Mouse (Mus musculus): Measurements from ENCODE around the gene Tcp11l2. TPM values are rescaled to one million over a fixed set of nuclear protein-coding genes. Genes with fewer than 3 reads are reported as not detected.

Tcp11l2 gene
- polyA plus RNA-seq, 1 experiment from 2014 or later = 21.6 TPM

DNA sequence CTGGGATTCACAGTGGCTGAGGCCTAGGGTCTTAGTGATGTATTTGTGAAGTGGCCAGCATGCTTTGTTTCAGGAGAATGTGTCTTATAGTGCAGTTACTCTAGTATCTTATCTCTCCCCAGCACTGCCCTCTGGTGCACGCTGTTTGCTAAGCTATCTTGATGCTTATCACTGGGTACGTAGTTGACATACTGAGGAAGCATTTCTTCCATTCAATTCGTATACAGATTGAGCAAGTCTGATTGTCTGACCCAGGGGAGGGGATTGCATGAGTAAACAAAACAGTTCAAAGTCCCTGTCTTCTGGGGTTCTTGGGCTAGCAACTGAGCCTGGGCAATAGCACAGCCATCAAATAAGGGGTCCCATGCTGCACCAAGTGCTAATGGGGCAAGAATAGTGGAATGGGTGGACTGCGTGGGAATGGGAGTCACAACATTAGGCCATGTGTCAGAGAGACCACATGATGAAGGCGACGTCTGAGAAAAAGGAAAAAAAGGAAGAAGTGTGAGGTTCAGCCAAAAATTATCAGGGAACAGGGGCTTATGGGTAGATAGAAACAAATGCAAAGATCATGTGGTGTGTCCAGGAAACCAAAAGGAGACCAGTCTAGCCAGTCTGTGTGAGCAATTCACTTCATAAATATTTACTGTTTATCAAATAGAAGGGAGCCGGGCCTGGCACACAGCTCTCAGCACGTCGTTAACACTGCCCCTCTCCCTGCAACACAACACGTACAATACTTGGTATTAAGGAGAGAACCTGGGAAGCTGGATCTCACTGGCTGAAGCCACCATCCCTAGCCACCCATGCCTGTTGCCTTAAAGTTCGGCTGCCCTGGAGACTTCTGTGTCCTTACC lies 33.4 kb upstream of the Tcp11l2 start:
- Histone ChIP-seq H3K27ac (no peak overlapping the region), H3K4me1 (peaks cover 18% of the 10 kb centered on the region), H3K4me2 (replicated peaks) (no peak overlapping the region), H3K9ac (no peak overlapping the region), H3K4me3 (no peak overlapping the region), H3K9me3 (no peaks in the 10 kb centered on the region), H3K27me3 (no peaks in the 10 kb centered on the region), H3K36me3 (no peaks in the 10 kb centered on the region)
- 67% methylated on average over 11 of the region's 11 CpGs for WGBS
- no peak for ATAC-seq (ENCODE audit: low FRiP score, low read depth)

DNA sequence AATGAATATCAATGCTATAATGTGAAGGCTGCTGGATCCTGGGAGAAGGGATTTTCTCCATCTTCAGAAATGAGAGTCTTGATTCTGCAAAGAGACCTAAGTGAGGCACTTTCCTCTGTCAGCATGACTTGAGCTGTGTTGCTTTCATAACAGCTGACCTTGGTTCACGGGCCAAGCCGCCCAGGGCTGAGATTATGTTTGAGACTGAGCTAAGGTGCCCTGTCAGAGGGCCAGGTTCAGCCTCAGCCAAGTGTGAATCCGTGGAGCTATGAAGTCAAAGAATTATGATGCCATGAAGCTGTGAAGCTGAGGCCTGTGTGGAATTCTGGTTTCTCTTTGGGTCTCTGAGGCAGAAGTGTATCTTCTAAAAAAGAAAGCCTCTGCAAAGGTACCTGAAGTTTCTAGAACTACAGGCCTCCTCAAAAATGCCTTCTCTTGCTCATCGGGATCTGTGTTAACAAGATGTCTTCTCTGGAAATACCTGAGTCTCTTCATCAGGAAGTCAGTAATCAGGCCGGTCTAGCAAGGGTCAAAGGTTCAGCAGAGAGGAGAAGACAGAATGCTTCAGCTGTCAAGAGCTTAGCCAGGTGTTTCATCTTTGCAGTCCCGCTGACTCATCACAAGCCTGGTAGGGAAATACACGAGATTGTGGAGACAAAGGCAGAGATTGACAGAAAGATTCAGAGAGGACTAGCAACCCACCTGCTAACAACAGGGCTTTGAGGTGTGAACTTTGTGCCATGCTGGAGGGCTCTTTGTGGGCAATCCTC lies 31.4 kb upstream of the Tcp11l2 start:
- no peak overlapping the region for H3K9ac ChIP-seq
- H3K27ac ChIP-seq = no peak overlapping the region
- no peak overlapping the region for H3K4me3 ChIP-seq
- H3K4me2 ChIP-seq (replicated peaks) = no peak overlapping the region
- peaks cover 18% of the 10 kb centered on the region for H3K4me1 ChIP-seq
- H3K9me3 ChIP-seq = no peaks in the 10 kb centered on the region
- WGBS = 58% methylated on average over 7 of the region's 7 CpGs
- no peaks in the 10 kb centered on the region for H3K36me3 ChIP-seq
- H3K27me3 ChIP-seq = no peaks in the 10 kb centered on the region
- no peak for ATAC-seq (ENCODE audit: low FRiP score, low read depth)

GRCm38 (mm10) chr10:84549146-84549919 lies 27.1 kb upstream of the Tcp11l2 start:
- WGBS = 82% methylated on average over 17 of the region's 17 CpGs
- Histone ChIP-seq H3K4me3 (no peak overlapping the region), H3K9ac (no peak overlapping the region), H3K4me1 (peaks cover 6% of the 10 kb centered on the region), H3K27ac (no peak overlapping the region), H3K36me3 (no peaks in the 10 kb centered on the region), H3K4me2 (replicated peaks) (no peak overlapping the region), H3K9me3 (no peaks in the 10 kb centered on the region), H3K27me3 (no peaks in the 10 kb centered on the region)
- ATAC-seq (ENCODE audit: low FRiP score, low read depth) = no peak

DNA sequence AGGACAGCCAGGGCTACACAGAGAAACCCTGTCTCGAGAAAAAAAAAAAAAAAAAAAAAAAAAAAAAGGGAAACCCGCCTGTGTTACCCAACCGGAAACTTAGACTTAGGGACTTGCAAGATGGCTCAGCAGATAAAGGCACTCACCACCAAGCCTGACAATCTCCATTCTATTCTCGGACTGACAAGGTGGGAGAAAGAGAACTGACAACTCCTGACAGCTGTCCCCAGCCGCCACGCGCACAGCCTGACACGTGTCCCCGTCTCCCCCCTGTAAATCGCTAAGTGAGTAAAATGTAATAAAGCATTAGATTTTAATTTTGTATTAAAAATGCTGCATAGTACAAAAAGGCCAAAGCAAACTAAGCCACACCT lies 26.5 kb upstream of the Tcp11l2 start:
- no peaks in the 10 kb centered on the region for H3K27me3 ChIP-seq
- WGBS = 84% methylated on average over 10 of the region's 10 CpGs
- no peaks in the 10 kb centered on the region for H3K36me3 ChIP-seq
- H3K4me3 ChIP-seq = no peak overlapping the region
- no peak overlapping the region for H3K27ac ChIP-seq
- no peaks in the 10 kb centered on the region for H3K9me3 ChIP-seq
- no peak overlapping the region for H3K9ac ChIP-seq
- ATAC-seq (ENCODE audit: low FRiP score, low read depth) = no peak
- no peak overlapping the region for H3K4me2 ChIP-seq (replicated peaks)
- H3K4me1 ChIP-seq = peaks cover 2% of the 10 kb centered on the region; the same call in 1 of the 2 replicates

DNA sequence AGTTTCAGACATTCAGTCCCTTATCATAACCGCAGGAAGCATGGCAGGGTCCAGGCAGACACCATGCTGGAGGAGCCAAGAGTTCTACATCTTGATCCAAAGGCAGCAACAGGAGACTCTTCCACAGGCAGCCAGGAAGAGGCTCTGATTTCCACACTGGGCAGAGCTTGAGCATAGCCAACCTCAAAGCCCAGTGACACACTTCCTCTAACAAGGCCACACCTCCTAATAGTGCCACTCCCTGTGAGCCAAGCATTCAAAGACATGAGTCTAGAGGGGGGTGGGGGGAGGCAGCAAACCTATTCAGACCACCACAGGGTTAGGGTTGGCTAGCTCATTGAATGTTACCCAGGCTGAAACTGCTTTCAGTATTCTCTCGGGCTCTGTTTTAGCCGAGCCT lies 24.6 kb upstream of the Tcp11l2 start:
- H3K4me2 ChIP-seq (replicated peaks) = no peak overlapping the region
- no peak overlapping the region for H3K27ac ChIP-seq
- ATAC-seq (ENCODE audit: low FRiP score, low read depth) = no peak
- H3K9ac ChIP-seq = no peak overlapping the region
- no peaks in the 10 kb centered on the region for H3K9me3 ChIP-seq
- no peaks in the 10 kb centered on the region for H3K27me3 ChIP-seq
- H3K36me3 ChIP-seq = no peaks in the 10 kb centered on the region
- no peaks in the 10 kb centered on the region for H3K4me1 ChIP-seq
- WGBS = 93% methylated on average over 3 of the region's 3 CpGs
- no peak overlapping the region for H3K4me3 ChIP-seq

DNA sequence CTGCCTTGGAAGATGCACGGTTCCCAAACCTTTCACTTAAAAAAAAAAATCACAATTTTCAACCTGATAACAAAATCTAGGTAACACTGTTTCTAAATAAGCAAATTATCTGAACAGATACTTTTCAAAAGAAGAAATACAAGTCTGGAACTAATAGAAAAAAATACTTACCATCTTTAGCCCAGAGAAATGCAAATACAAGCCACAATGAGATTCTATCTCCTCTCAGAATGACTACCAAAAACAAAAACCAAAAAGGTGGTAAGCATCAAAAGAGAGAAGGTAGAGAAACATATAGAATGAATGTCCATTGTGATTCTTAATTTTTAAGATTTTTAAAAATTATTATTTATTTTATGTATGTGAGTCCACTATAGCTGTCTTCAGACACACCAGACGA lies 23.9 kb upstream of the Tcp11l2 start:
- H3K4me2 ChIP-seq (replicated peaks) = no peak overlapping the region
- no peak overlapping the region for H3K27ac ChIP-seq
- H3K9ac ChIP-seq = no peak overlapping the region
- no peak for ATAC-seq (ENCODE audit: low FRiP score, low read depth)
- no peaks in the 10 kb centered on the region for H3K27me3 ChIP-seq
- H3K4me3 ChIP-seq = no peak overlapping the region
- no peaks in the 10 kb centered on the region for H3K9me3 ChIP-seq
- WGBS = 85% methylated on average over 2 of the region's 2 CpGs
- no peaks in the 10 kb centered on the region for H3K4me1 ChIP-seq
- H3K36me3 ChIP-seq = no peaks in the 10 kb centered on the region

DNA sequence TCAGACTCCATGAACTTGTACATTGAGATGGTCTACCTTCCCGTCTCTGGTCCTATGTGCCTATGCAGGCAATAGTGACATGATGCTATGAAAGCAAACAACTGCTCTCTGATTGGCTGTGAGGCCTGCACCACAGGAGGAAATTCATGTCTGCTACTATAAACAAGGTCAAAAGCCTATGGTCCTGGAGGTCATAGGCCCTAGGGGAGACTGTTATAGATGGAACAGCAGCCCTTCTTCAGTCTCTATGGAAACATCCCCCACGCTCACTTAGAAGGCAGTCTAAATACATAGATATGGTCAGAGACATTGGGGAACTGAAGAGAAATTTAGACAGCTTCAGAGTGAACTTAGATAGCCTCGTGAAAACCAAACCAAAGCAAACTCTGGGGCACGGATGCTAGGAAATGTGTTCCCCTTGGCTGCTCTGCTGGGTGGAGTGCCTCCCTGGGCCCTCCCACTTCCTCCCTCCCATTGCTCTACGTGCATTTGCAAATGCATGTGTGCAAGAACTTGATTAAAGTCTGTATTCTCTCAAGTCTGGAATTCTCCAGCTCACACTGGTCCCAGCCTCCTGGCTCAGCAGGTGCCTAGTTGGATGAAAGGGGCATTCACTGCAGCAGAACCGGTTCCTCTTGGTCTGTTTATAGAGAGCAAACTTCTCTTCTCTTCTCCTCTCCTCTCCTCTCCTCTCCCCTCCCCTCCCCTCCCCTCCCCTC lies 22.0 kb upstream of the Tcp11l2 start:
- no peak overlapping the region for H3K9ac ChIP-seq
- H3K9me3 ChIP-seq = peaks cover 9% of the 10 kb centered on the region
- no peak overlapping the region for H3K27ac ChIP-seq
- H3K27me3 ChIP-seq = no peaks in the 10 kb centered on the region
- no peaks in the 10 kb centered on the region for H3K4me1 ChIP-seq
- H3K4me2 ChIP-seq (replicated peaks) = no peak overlapping the region
- ATAC-seq (ENCODE audit: low FRiP score, low read depth) = no peak
- H3K36me3 ChIP-seq = no peaks in the 10 kb centered on the region
- no peak overlapping the region for H3K4me3 ChIP-seq
- 44% methylated on average over 6 of the region's 6 CpGs for WGBS

DNA sequence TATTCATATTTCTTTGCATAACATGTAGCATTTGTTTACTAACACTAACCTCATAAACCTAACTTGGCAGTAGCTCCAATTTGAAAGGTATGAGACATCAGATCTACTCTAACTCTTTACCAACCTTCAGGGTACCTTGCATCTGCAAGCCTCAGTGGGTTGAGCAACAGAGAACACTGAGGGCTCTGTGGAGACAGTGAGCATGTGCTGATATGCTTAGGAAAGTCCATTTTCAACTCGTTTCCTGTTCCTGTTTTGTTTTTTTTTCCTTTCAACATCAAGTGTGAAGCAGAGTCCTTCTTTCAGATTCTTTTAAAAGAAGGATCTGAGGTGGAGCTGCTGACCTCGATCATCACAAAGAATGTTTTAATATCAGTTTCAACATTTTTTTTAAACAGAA lies 20.3 kb upstream of the Tcp11l2 start:
- Histone ChIP-seq H3K4me3 (no peak overlapping the region), H3K4me2 (replicated peaks) (no peak overlapping the region), H3K27ac (no peak overlapping the region), H3K9me3 (peaks cover 9% of the 10 kb centered on the region), H3K36me3 (no peaks in the 10 kb centered on the region), H3K4me1 (no peaks in the 10 kb centered on the region), H3K9ac (no peak overlapping the region), H3K27me3 (0 out of 2 replicates have a peak, but pooled peaks cover 2% of the 10 kb centered on the region)
- ATAC-seq (ENCODE audit: low FRiP score, low read depth) = no peak
- WGBS = 69% methylated on average over 2 of the region's 2 CpGs

- Histone ChIP-seq H3K4me3 (no peak overlapping the region), H3K4me1 (peaks cover 12% of the 10 kb centered on the region), H3K9ac (no peak overlapping the region), H3K27me3 (0 out of 2 replicates have a peak, but pooled peaks cover 2% of the 10 kb centered on the region), H3K27ac (no peak overlapping the region), H3K9me3 (peaks cover 9% of the 10 kb centered on the region), H3K4me2 (replicated peaks) (no peak overlapping the region), H3K36me3 (no peaks in the 10 kb centered on the region)
- 91% methylated on average over 1 of the region's 1 CpGs for WGBS
- no peak for ATAC-seq (ENCODE audit: low FRiP score, low read depth)
Observed at GRCm38 (mm10) chr10:84558511-84558910, 17.9 kb upstream of the Tcp11l2 start.

- no peak overlapping the region for H3K4me3 ChIP-seq
- H3K4me1 ChIP-seq = peaks cover 12% of the 10 kb centered on the region
- 86% methylated on average over 4 of the region's 4 CpGs for WGBS
- no peaks in the 10 kb centered on the region for H3K36me3 ChIP-seq
- H3K9ac ChIP-seq = no peak overlapping the region
- H3K27me3 ChIP-seq = 0 out of 2 replicates have a peak, but pooled peaks cover 7% of the 10 kb centered on the region
- ATAC-seq (ENCODE audit: low FRiP score, low read depth) = no peak
- H3K4me2 ChIP-seq (replicated peaks) = no peak overlapping the region
- H3K27ac ChIP-seq = no peak overlapping the region
- peaks cover 9% of the 10 kb centered on the region for H3K9me3 ChIP-seq
Observed at GRCm38 (mm10) chr10:84559986-84560385, 16.4 kb upstream of the Tcp11l2 start.

- ATAC-seq (ENCODE audit: low FRiP score, low read depth) = no peak
- H3K4me1 ChIP-seq = peaks cover 27% of the 10 kb centered on the region
Observed at GRCm38 (mm10) chr10:84562121-84562520, 14.3 kb upstream of the Tcp11l2 start.

More at GRCm38 (mm10) chr10:84562121-84562520, 14.3 kb upstream of the Tcp11l2 start:
- WGBS = 48% methylated on average over 5 of the region's 5 CpGs
- H3K27ac ChIP-seq = no peak overlapping the region
- no peaks in the 10 kb centered on the region for H3K36me3 ChIP-seq
- peaks cover 9% of the 10 kb centered on the region for H3K9me3 ChIP-seq
- no peak overlapping the region for H3K9ac ChIP-seq
- no peak overlapping the region for H3K4me3 ChIP-seq
- no peak overlapping the region for H3K4me2 ChIP-seq (replicated peaks)
- H3K27me3 ChIP-seq = 0 out of 2 replicates have a peak, but pooled peaks cover 7% of the 10 kb centered on the region
